ENCODE assay signal across 9 mouse cellular contexts in genomic region chr2:128339643-128340487, GRCm38 (mm10).
DNase-seq lines count a peak whose midpoint lies in the region; ATAC-seq and TF ChIP-seq lines count a peak whose summit lies in the region.
"Had no signal": no experiment of that assay in that cellular context is flagged by ENCODE, and none has a peak within 500 bp of the region (broad histone marks: within the 10 kb centered on the region; RNA-seq: fewer than 3 reads in every experiment).

No protein-coding gene starts in this region.

- 40% methylated on average over 19 of the region's 19 CpGs for WGBS in hindbrain, postnatal 0 days
- 25% methylated on average over 19 of the region's 19 CpGs for WGBS in lung, postnatal 0 days

- H3K4me3 ChIP-seq in layer of hippocampus, adult 2 months: no peak overlapping the region
- H3K4me3 ChIP-seq in hindbrain, postnatal 0 days (ENCODE audit: low read length): no peak overlapping the region
- no peak overlapping the region for H3K4me3 ChIP-seq in lung, postnatal 0 days (ENCODE audit: low read depth, low read length)
- H3K4me3 ChIP-seq: midbrain, embryonic 12.5 days had no signal

- H3K27ac ChIP-seq in layer of hippocampus, adult 2 months: no peak overlapping the region
- no peak overlapping the region for H3K27ac ChIP-seq in hindbrain, postnatal 0 days
- no peak overlapping the region for H3K27ac ChIP-seq in lung, postnatal 0 days (ENCODE audit: low read length)
- H3K27ac ChIP-seq: midbrain, embryonic 12.5 days had no signal

- H3K4me2 ChIP-seq in hindbrain, postnatal 0 days (ENCODE audit: low read depth, low read length): 0 out of 2 replicates have a peak overlapping the region, but pooled peaks have one; percentile 13
- no peak overlapping the region for H3K4me2 ChIP-seq in lung, postnatal 0 days (replicated peaks; ENCODE audit: low read depth, low read length)
- H3K4me2 ChIP-seq: midbrain, embryonic 12.5 days had no signal

- H3K27me3 ChIP-seq in hindbrain, postnatal 0 days (ENCODE audit: insufficient read depth, low read length): no peaks in the 10 kb centered on the region
- no peaks in the 10 kb centered on the region for H3K27me3 ChIP-seq in lung, postnatal 0 days (replicated peaks; ENCODE audit: insufficient read depth, low read length)
- H3K27me3 ChIP-seq: midbrain, embryonic 12.5 days had no signal

- H3K4me1 ChIP-seq in hindbrain, postnatal 0 days (ENCODE audit: insufficient read depth, low read length): peaks cover 8% of the 10 kb centered on the region; the same call in 1 of the 2 replicates
- peaks cover 29% of the 10 kb centered on the region for H3K4me1 ChIP-seq in lung, postnatal 0 days (ENCODE audit: insufficient read depth, low read depth, low read length)

- no peaks in the 10 kb centered on the region for H3K9me3 ChIP-seq in hindbrain, postnatal 0 days (ENCODE audit: low read length)
- no peaks in the 10 kb centered on the region for H3K9me3 ChIP-seq in lung, postnatal 0 days (ENCODE audit: low read length)
- H3K9me3 ChIP-seq: midbrain, embryonic 12.5 days had no signal

- ATAC-seq in hindbrain, postnatal 0 days: no peak
- peak; percentile 38 for ATAC-seq in lung, postnatal 0 days

- no peak overlapping the region for H3K9ac ChIP-seq in hindbrain, postnatal 0 days (replicated peaks; ENCODE audit: low read length)
- H3K9ac ChIP-seq in lung, postnatal 0 days (replicated peaks; ENCODE audit: low read depth): no peak overlapping the region
- H3K9ac ChIP-seq: midbrain, embryonic 12.5 days had no signal

- DNase-seq in layer of hippocampus, adult 2 months (ENCODE audit: low spot score in 2 of 2): no peak
- DNase-seq in layer of hippocampus, adult 9-11 months: no peak
- peak; percentile 45 for DNase-seq in embryo, embryonic 11 days
- no peak for DNase-seq in hindbrain, postnatal 0 days (ENCODE audit: low spot score)
- peak; percentile 51 for DNase-seq in lung, postnatal 0 days (ENCODE audit: low spot score)
- DNase-seq in layer of hippocampus, postnatal 14 days (ENCODE audit: low spot score in 2 of 2): no peak
- no peak for DNase-seq in Muller cell, postnatal 12 days (ENCODE audit: inconsistent ontology term)
- DNase-seq in cerebellum, adult 8-10 months: no peak

- no peaks in the 10 kb centered on the region for H3K36me3 ChIP-seq in hindbrain, postnatal 0 days (ENCODE audit: insufficient read depth, low read length)
- no peaks in the 10 kb centered on the region for H3K36me3 ChIP-seq in lung, postnatal 0 days (ENCODE audit: insufficient read depth, low read length)
- H3K36me3 ChIP-seq: midbrain, embryonic 12.5 days had no signal

- no peak for TF ChIP-seq EP300 in lung, postnatal 0 days (IDR thresholded peaks at IDR 0.05)

- peak; percentile 13; the same call in 1 of the 2 replicates for TF ChIP-seq CTCF in layer of hippocampus, adult 2 months (conservative IDR thresholded peaks at IDR 0.05)
- no peak for TF ChIP-seq CTCF in hindbrain, postnatal 0 days (IDR thresholded peaks at IDR 0.05; ENCODE audit: low read depth)
- TF ChIP-seq CTCF in lung, postnatal 0 days (IDR thresholded peaks at IDR 0.05): 0 out of 2 replicates have a peak, but pooled peaks have one; percentile 5

Comparison
In these comparisons a context has a peak if more than half of its experiments do, and no peak if none do; other contexts are left out.
1. DNase-seq: peak in embryo, embryonic 11 days (single experiment) and lung, postnatal 0 days (single experiment); none in layer of hippocampus, adult 2 months (0 of 2), layer of hippocampus, adult 9-11 months (single experiment), hindbrain, postnatal 0 days (single experiment), layer of hippocampus, postnatal 14 days (0 of 2), Muller cell, postnatal 12 days (single experiment) and cerebellum, adult 8-10 months (single experiment).